Mouse (Mus musculus): ENCODE data around the gene Cenpo. TPM values are rescaled to one million over a fixed set of nuclear protein-coding genes. Genes with fewer than 3 reads are reported as not detected.

Gene Cenpo
- total and polyA plus RNA-seq, 2 experiments from 2014 or later = 4.9 to 6.7 TPM

DNA sequence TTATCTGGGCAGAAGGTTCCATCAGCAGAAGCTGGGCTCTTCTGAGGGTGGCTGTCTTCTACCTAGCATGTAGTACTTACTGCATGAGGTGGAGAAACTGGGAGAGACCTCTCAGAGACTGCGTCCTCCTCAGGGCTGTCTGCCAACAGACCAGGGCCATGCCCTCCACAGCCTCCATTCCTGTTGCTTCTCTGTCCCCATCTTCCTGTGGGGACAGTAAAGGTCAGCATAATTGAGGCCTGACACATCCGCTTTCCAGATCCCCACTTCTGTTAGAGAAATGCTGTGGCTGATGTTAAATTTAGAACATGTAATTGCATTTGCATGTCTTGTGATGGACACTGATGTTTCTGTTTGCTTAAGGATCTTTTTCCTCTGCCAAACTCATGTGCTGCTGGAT lies 83.2 kb downstream of the Cenpo start:
- no peak for ATAC-seq

More for the DNA sequence above, 83.2 kb downstream of the Cenpo start:
- Histone ChIP-seq H3K27me3 (ENCODE audit: insufficient read depth, low read length) (no peaks in the 10 kb centered on the region), H3K4me3 (ENCODE audit: low read depth, low read length) (no peak overlapping the region), H3K4me1 (ENCODE audit: insufficient read depth) (no peaks in the 10 kb centered on the region), H3K4me2 (ENCODE audit: low read depth) (no peak overlapping the region), H3K27ac (ENCODE audit: low read depth, low read length) (no peak overlapping the region), H3K9ac (no peak overlapping the region), H3K36me3 (ENCODE audit: insufficient read depth) (no peaks in the 10 kb centered on the region), H3K9me3 (ENCODE audit: low read length) (no peaks in the 10 kb centered on the region)
- WGBS = 89% methylated on average over 2 of the region's 2 CpGs
- DNase-seq = no peak
- no peak for TF ChIP-seq CTCF (IDR thresholded peaks at IDR 0.05; ENCODE audit: low read depth)

Other genes with a start within 250 kb of the Cenpo start
- gene Efr3b, start 195.4 kb downstream of the Cenpo start, total RNA-seq (2014; rRNA removed) = 65.7 and 86.6 TPM in 2 replicates
- 16.5 and 25.5 TPM in 2 replicates for gene Efr3b, start 195.4 kb downstream of the Cenpo start, polyA plus RNA-seq (2015; fragmentation: Nextera tagmentation; extraction: Ambion mirVana)
- gene Dnajc27, start 151.7 kb downstream of the Cenpo start, total RNA-seq (2014; rRNA removed) = 33.8 and 37.4 TPM in 2 replicates
- 13.1 and 19.2 TPM in 2 replicates for gene Dnajc27, start 151.7 kb downstream of the Cenpo start, polyA plus RNA-seq (2015; fragmentation: Nextera tagmentation; extraction: Ambion mirVana)
- gene Adcy3, start 101.2 kb downstream of the Cenpo start, total RNA-seq (2014; rRNA removed) = 25.7 and 29.7 TPM in 2 replicates
- gene Adcy3, start 101.2 kb downstream of the Cenpo start, polyA plus RNA-seq (2015; fragmentation: Nextera tagmentation; extraction: Ambion mirVana) = 6.9 and 10.2 TPM in 2 replicates
- gene Ptrhd1, start 267 bp downstream of the Cenpo start, total RNA-seq (2014; rRNA removed) = 5.6 and 8.4 TPM in 2 replicates
- gene Ptrhd1, start 267 bp downstream of the Cenpo start, polyA plus RNA-seq (2015; fragmentation: Nextera tagmentation; extraction: Ambion mirVana) = 9.0 TPM in 2 replicates
- gene Ncoa1, start 242.9 kb upstream of the Cenpo start, total RNA-seq (2014; rRNA removed) = 43.2 and 46.1 TPM in 2 replicates
- 15.5 and 20.2 TPM in 2 replicates for gene Ncoa1, start 242.9 kb upstream of the Cenpo start, polyA plus RNA-seq (2015; fragmentation: Nextera tagmentation; extraction: Ambion mirVana)

All from forebrain, postnatal 0 days (tissue).